Mouse (Mus musculus): ENCODE results near the gene Il27. TPM values are rescaled to one million over a fixed set of nuclear protein-coding genes. Genes with fewer than 3 reads are reported as not detected.

Il27 gene
- polyA plus RNA-seq (2012; rRNA removed; ENCODE audit: low replicate concordance) = 0.12 and 1.1 TPM in 2 replicates

DNA sequence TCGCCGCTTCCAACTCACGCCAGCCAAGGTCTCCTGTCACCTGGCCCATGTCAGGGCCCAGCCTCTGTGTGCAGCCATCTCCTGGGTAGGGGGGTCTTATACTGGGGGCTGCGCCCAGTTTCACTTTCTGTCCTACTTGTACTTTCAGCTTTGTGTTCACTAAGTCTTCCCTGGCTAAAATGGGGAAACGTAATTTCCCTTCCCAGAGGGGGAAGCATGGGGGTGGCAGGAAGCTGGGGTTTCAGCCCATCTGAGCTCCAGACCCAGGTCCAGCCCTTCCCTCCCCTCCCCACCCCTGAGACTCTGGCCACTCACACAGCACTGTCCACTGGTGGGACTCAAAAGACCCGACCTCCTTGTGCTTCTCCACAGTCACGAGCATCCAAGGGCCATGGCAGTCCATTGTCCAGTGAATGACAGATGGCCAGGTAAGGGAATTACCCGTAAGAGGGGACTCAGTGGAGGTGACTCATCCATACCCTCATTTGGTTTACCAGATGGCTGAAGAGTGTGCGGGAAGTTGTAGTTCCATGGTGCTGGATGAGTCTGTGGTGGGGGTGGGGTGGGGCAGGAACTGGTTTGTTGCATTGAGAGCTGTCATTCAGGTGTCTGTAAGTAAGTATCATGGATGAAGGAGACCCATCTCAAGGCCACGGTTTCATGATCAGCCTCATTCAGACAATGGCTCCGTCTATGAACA, at the start of gene Il27:
Gene Il27, minus strand, starts transcription at position 80 of the 700 bp plus-strand sequence.

DNA sequence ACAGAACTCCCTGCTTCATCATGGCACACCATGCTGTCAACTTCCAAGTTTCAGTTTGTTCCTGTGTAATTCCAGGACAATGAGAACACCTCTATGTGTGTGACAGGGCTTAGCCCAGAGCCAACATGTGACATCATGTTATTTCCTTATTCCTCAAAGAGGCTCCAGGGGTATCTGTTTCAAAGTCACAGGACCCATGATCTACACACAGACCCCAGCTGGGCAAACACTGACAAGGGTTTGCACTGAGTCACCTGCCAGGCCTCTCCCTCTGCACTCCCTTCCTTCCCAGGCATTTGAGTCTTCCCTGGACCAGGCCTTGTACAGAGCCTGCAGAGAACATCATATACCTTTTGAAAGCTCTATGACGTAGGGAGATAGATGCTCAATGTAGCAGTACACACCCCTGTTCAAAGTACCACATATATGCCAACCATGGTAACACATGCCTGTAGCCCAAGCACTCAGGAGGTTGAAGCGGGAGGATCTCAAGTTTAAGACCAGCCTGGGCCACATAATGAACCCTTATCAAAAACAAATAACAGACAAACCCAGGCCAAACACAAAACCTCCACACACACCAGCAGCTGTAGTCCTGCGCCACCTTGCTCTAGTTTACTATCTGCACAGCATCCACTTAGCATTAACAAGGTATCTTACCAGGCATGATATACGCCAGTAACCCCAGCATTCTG, 36.2 kb upstream of the Il27 start, which contains the start of gene Nupr1:
Gene Nupr1, minus strand, starts transcription at position 38 of the 695 bp plus-strand sequence.

GRCm38 (mm10) chr7:126585717-126586116, 9.0 kb downstream of the Il27 start, which contains the start of gene Cln3:
Gene Cln3 (minus strand): TSS chr7:126585817.

DNA sequence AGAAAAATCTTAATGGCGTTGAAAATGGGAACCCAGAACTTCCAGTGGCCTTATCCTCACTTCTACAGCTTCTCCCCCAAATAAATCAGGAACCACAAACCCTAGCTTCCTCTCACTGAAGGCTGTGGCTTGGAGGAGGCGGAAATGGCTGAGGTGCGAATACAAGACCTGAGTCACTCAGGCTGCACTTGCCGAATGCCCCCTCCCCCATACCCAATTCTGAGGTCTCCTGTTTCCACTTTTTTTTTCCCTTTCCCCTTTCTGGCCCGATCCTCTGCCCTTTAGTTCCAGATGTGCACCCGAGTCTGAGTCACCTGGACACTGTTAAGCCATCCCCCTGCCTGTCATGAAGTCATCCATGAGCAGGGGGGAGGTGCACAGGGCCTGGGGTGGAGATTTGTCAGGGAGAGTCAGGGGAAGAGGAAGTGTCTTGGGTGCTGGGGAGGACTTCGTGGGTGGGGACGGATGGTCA, 10.2 kb downstream of the Il27 start, which contains the start of gene Apobr:
Gene Apobr, plus strand, starts transcription at position 437 of the 472 bp plus-strand sequence.

DNA sequence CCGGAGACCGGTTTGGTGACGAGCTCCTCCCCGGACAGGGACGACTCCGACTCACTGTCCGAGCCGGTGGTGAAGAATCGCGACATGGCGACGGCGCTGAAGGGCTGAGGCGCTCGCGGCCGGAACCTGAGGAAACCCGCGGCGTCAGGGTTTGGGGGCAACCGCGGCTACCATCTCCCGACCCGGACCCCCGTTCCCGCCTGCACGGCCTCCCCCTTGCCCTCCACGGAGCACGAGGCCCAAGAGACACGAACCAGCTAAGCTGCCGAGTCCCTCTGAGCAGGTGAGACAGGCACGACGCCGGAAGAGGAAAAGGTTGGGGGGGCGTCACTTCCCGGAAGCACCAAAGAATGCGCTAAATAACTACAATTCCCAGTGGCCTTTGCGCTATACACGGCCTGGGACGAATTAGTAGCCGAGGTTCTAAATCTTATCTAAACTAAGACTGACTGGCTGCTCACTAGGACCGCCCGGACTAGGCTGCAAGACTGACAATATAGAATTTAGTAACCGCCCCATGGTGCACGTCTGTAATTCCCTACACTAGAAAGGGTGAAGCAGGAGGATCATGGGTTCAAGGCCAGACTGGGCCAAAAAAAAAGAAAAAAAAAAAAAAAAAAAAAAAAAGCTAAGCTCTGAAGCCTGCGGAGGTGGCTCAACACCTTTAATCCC, 28.5 kb downstream of the Il27 start, which contains the start of gene Eif3c:
Gene Eif3c, minus strand, starts transcription at position 318 of the 672 bp plus-strand sequence.

Other genes with a start within 250 kb of the Il27 start
- 6.4 and 19.6 TPM in 2 replicates for gene Lat, start 225.4 kb downstream of the Il27 start, polyA plus RNA-seq (2012; rRNA removed; ENCODE audit: low replicate concordance)
- 144 and 215 TPM in 2 replicates for gene Spns1, start 217.5 kb downstream of the Il27 start, polyA plus RNA-seq (2012; rRNA removed; ENCODE audit: low replicate concordance)
- 2.8 and 4.2 TPM in 2 replicates for gene Nfatc2ip, start 198.2 kb downstream of the Il27 start, polyA plus RNA-seq (2012; rRNA removed; ENCODE audit: low replicate concordance)
- gene Cd19, start 180.1 kb downstream of the Il27 start, polyA plus RNA-seq (2012; rRNA removed; ENCODE audit: low replicate concordance) = 0.34 and 5.1 TPM in 2 replicates
- gene Rabep2, start 166.2 kb downstream of the Il27 start, polyA plus RNA-seq (2012; rRNA removed; ENCODE audit: low replicate concordance) = 16.5 and 18.2 TPM in 2 replicates
- gene Atp2a1, start 131.8 kb downstream of the Il27 start, polyA plus RNA-seq (2012; rRNA removed; ENCODE audit: low replicate concordance) = 1.2 TPM in 1 of 2 replicates, not detected in the other
- gene Sh2b1, start 119.5 kb downstream of the Il27 start, polyA plus RNA-seq (2012; rRNA removed; ENCODE audit: low replicate concordance) = 52.6 and 69.0 TPM in 2 replicates
- 122 and 151 TPM in 2 replicates for gene Tufm, start 107.6 kb downstream of the Il27 start, polyA plus RNA-seq (2012; rRNA removed; ENCODE audit: low replicate concordance)
- 264 and 283 TPM in 2 replicates for gene Atxn2l, start 91.5 kb downstream of the Il27 start, polyA plus RNA-seq (2012; rRNA removed; ENCODE audit: low replicate concordance)
- 45.2 and 60.5 TPM in 2 replicates for gene Eif3c, start 28.5 kb downstream of the Il27 start, polyA plus RNA-seq (2012; rRNA removed; ENCODE audit: low replicate concordance)
- 2.4 and 4.9 TPM in 2 replicates for gene Apobr, start 10.0 kb downstream of the Il27 start, polyA plus RNA-seq (2012; rRNA removed; ENCODE audit: low replicate concordance)
- 55.8 and 56.6 TPM in 2 replicates for gene Cln3, start 9.1 kb downstream of the Il27 start, polyA plus RNA-seq (2012; rRNA removed; ENCODE audit: low replicate concordance)
- gene Nupr1, start 35.9 kb upstream of the Il27 start, polyA plus RNA-seq (2012; rRNA removed; ENCODE audit: low replicate concordance) = 4.9 and 28.0 TPM in 2 replicates
- gene Sgf29, start 54.4 kb upstream of the Il27 start, polyA plus RNA-seq (2012; rRNA removed; ENCODE audit: low replicate concordance) = 24.0 and 43.5 TPM in 2 replicates
- 4.1 and 9.7 TPM in 2 replicates for gene Sult1a1, start 81.5 kb upstream of the Il27 start, polyA plus RNA-seq (2012; rRNA removed; ENCODE audit: low replicate concordance)
- gene Bola2, start 100.5 kb upstream of the Il27 start, polyA plus RNA-seq (2012; rRNA removed; ENCODE audit: low replicate concordance) = 33.6 and 37.5 TPM in 2 replicates
- gene Slx1b, start 100.8 kb upstream of the Il27 start, polyA plus RNA-seq (2012; rRNA removed; ENCODE audit: low replicate concordance) = 13.1 and 17.4 TPM in 2 replicates
- gene Coro1a, start 112.8 kb upstream of the Il27 start, polyA plus RNA-seq (2012; rRNA removed; ENCODE audit: low replicate concordance) = 60.7 and 132 TPM in 2 replicates
- 406 and 574 TPM in 2 replicates for gene Mapk3, start 164.7 kb upstream of the Il27 start, polyA plus RNA-seq (2012; rRNA removed; ENCODE audit: low replicate concordance)
- gene Gdpd3, start 171.4 kb upstream of the Il27 start, polyA plus RNA-seq (2012; rRNA removed; ENCODE audit: low replicate concordance) = 8.1 and 8.2 TPM in 2 replicates
- gene Ypel3, start 182.0 kb upstream of the Il27 start, polyA plus RNA-seq (2012; rRNA removed; ENCODE audit: low replicate concordance) = 262 and 424 TPM in 2 replicates
- 2.1 and 3.5 TPM in 2 replicates for gene Tbx6, start 186.5 kb upstream of the Il27 start, polyA plus RNA-seq (2012; rRNA removed; ENCODE audit: low replicate concordance)
- 89.9 and 160 TPM in 2 replicates for gene Ppp4c, start 197.6 kb upstream of the Il27 start, polyA plus RNA-seq (2012; rRNA removed; ENCODE audit: low replicate concordance)
- gene Fam57b, start 202.7 kb upstream of the Il27 start, polyA plus RNA-seq (2012; rRNA removed; ENCODE audit: low replicate concordance) = 5.2 TPM in 2 replicates
- gene 4930451I11Rik, start 236.7 kb upstream of the Il27 start, polyA plus RNA-seq (2012; rRNA removed; ENCODE audit: low replicate concordance) = not detected in 2 replicates

Data from duodenum, adult 2 months (tissue).